Mouse (Mus musculus): ENCODE measurements around the gene Erbb4.

DNA sequence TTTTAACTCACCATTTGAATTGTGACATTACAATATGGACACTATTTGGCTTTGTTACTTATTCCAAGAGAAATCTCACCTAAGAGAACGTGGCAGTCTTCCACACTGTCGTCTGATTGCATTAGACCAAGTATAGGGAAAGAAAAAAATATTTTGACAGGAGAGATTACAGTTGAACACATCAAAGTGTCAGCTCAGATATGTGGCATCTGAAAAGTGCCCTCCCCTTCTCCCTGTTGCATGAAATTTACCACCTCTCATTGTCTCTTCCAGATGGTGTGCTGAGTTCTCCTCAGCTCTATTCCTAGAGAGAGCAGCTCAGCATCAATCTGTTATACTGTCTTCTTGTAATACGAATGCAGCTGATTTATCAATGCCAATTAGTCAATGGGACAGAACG, 268.5 kb downstream of the Erbb4 start:
- TF ChIP-seq CTCF (IDR thresholded peaks at IDR 0.05; ENCODE audit: low read depth, low read length) (no peak), POLR2A (IDR thresholded peaks at IDR 0.05; ENCODE audit: extremely low read depth, insufficient read depth, low read length) (no peak)

All from liver, adult 2 months (tissue).